In the genomic region with DNA sequence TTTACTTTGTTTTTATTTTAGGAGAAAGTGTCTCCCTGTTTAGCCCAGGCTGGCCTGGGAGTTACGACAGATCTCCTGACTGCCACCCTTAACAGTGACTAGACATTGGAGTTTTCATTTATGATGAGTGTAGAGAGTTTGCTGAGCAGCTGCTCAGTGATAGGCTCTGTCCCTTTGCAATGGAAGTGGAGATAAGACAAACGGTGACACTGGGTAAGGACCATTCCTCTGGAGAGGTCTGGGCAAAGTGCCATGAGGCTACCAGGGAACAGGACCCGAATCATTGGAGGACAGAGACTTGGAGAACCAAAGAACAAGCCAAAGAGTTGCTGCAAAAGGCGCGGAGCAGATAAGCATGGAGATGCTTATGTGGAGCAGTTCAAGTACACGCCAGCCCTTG, we compare ENCODE assay signal across 16 mouse cellular contexts.
A peak's percentile ranks its signal among the peaks of the same experiment; 100 is the strongest.
DNase-seq lines count a peak whose midpoint lies in the region; ATAC-seq and TF ChIP-seq lines count a peak whose summit lies in the region.
"Had no signal": no experiment of that assay in that cellular context is flagged by ENCODE, and none has a peak within 500 bp of the region (broad histone marks: within the 10 kb centered on the region; RNA-seq: fewer than 3 reads in every experiment).

No protein-coding gene starts in this region.

- peaks cover 24% of the 10 kb centered on the region for H3K36me3 ChIP-seq in liver, embryonic 14.5 days (replicated peaks; ENCODE audit: control insufficient read depth, insufficient read depth, low read depth)

- H3K4me3 ChIP-seq in liver, embryonic 14.5 days (ENCODE audit: insufficient read depth in 1 of 2, low read depth in 2 of 2, low read length in 2 of 2) = peak overlapping the region in 1 of 2 experiments; percentile 17; a peak in 2 of 4 replicates
- H3K4me3 ChIP-seq: forebrain, embryonic 15.5 days; neural tube, embryonic 13.5 days had no signal

- peak overlapping the region; percentile 97 for H3K27ac ChIP-seq in liver, embryonic 14.5 days
- H3K27ac ChIP-seq: forebrain, embryonic 15.5 days; neural tube, embryonic 13.5 days had no signal

- WGBS in liver, embryonic 14.5 days (ENCODE audit: insufficient replicate concordance) = 26% methylated on average over 6 of the region's 6 CpGs

- peak; percentile 83 for ATAC-seq in erythroblast, adult 5-6 weeks (replicated peaks; ENCODE audit: low FRiP score, poor library complexity, severe bottlenecking)
- peak; percentile 85 for ATAC-seq in liver, embryonic 14.5 days (ENCODE audit: insufficient read depth)
- ATAC-seq: forebrain, embryonic 15.5 days had no signal

- H3K4me2 ChIP-seq in liver, embryonic 14.5 days (ENCODE audit: low read depth) = peak overlapping the region; percentile 66
- H3K4me2 ChIP-seq: forebrain, embryonic 15.5 days; midbrain, embryonic 11.5 days; neural tube, embryonic 13.5 days had no signal

- peak; percentile 47 for DNase-seq in c-Kit-negative CD71-positive TER-119-positive erythroid progenitor cells, embryonic 14.5 days (ENCODE audit: low read depth, low spot score)
- DNase-seq in liver, embryonic 14.5 days (ENCODE audit: low read depth in 3 of 3, low spot score in 3 of 3) = peak; percentile 47 to 74 (median 71)
- peak; percentile 65 to 72 for DNase-seq in spleen, postnatal 10 days (ENCODE audit: low spot score in 2 of 2)
- DNase-seq in heart, adult 8-10 months (ENCODE audit: low spot score) = no peak
- no peak for DNase-seq in embryo, embryonic 11 days
- DNase-seq in cerebellum, postnatal 14 days = no peak
- DNase-seq: cerebellum, adult 8-10 months; kidney, postnatal 4 days; lung, postnatal 14 days; right cerebral cortex, postnatal 14 days; thymus, postnatal 25 days had no signal

- peak overlapping the region; percentile 21 for H3K9ac ChIP-seq in liver, embryonic 14.5 days (replicated peaks)
- H3K9ac ChIP-seq: forebrain, embryonic 15.5 days; neural tube, embryonic 13.5 days had no signal

- no peaks in the 10 kb centered on the region for H3K27me3 ChIP-seq in liver, embryonic 14.5 days (ENCODE audit: control insufficient read depth, insufficient read depth, low read length)
- H3K27me3 ChIP-seq: forebrain, embryonic 15.5 days; neural tube, embryonic 13.5 days had no signal

- H3K9me3 ChIP-seq in liver, embryonic 14.5 days (ENCODE audit: control insufficient read depth, low read length) = no peaks in the 10 kb centered on the region
- H3K9me3 ChIP-seq: forebrain, embryonic 15.5 days; G1E; neural tube, embryonic 13.5 days had no signal

- peak; percentile 91 for TF ChIP-seq EP300 in liver, embryonic 14.5 days (IDR thresholded peaks at IDR 0.05; ENCODE audit: low read depth)

- TF ChIP-seq CTCF in liver, embryonic 14.5 days (IDR thresholded peaks at IDR 0.05; ENCODE audit: low read depth) = no peak

- peaks cover 32 to 34% of the 10 kb centered on the region in 2 experiments for H3K4me1 ChIP-seq in liver, embryonic 14.5 days (replicated peaks; ENCODE audit: control insufficient read depth in 2 of 2, insufficient read depth in 2 of 2, low read length in 1 of 2)

Comparison
In these comparisons a context has a peak if more than half of its experiments do, and no peak if none do; other contexts are left out.
1. DNase-seq: peak in c-Kit-negative CD71-positive TER-119-positive erythroid progenitor cells, embryonic 14.5 days (single experiment), liver, embryonic 14.5 days (3 of 3) and spleen, postnatal 10 days (2 of 2); none in heart, adult 8-10 months (single experiment), embryo, embryonic 11 days (single experiment) and cerebellum, postnatal 14 days (0 of 2).